Mouse (Mus musculus) liver, embryonic 14.5 days (tissue): ENCODE measurements around the gene Fryl.
"Not testable (repeated sequence)": the region's sequence is repeated elsewhere in the genome, so short reads cannot be mapped to it uniquely, and the experiment has no call there.

Source experiments
- CTCF ChIP-seq: IDR thresholded peaks from 2 replicates; pipeline ENCODE4 v1.5.1; 2016; ENCODE audit warnings: antibody characterized with exemption, low read depth, control low read depth
- EP300 ChIP-seq: IDR thresholded peaks from 2 replicates; pipeline ENCODE4 v1.6.1; 2016; ENCODE audit warnings: antibody characterized with exemption, low read depth

- not testable (repeated sequence) for TF ChIP-seq CTCF, EP300
These were observed 242.7 kb downstream of the Fryl start for GRCm38 (mm10) chr5:73013611-73014287.
